Mouse (Mus musculus): ENCODE data around the gene Scyl3.

Scyl3 gene

GRCm38 (mm10) chr1:163958036-163958435 lies 29.1 kb downstream of the Scyl3 start:
- no peak for DNase-seq (ENCODE audit: low spot score)

GRCm38 (mm10) chr1:163964008-163964689 lies 35.2 kb downstream of the Scyl3 start:
- no peak for DNase-seq (ENCODE audit: low spot score)

GRCm38 (mm10) chr1:163974471-163974870 lies 45.6 kb downstream of the Scyl3 start:
- no peak for DNase-seq (ENCODE audit: low spot score)

- DNase-seq (ENCODE audit: low spot score) = no peak
These were observed 46.2 kb downstream of the Scyl3 start for GRCm38 (mm10) chr1:163975088-163975487.

- no peak for DNase-seq (ENCODE audit: low spot score)
These were observed 47.6 kb downstream of the Scyl3 start for GRCm38 (mm10) chr1:163976515-163976914.

GRCm38 (mm10) chr1:163992371-163992770 lies 63.5 kb downstream of the Scyl3 start:
- no peak for DNase-seq (ENCODE audit: low spot score)

- no peak for DNase-seq (ENCODE audit: low spot score)
These were observed 65.3 kb downstream of the Scyl3 start for GRCm38 (mm10) chr1:163994173-163994720.

GRCm38 (mm10) chr1:163994721-163995608 lies 66.1 kb downstream of the Scyl3 start, which contains the start of the genes BC055324 and Mettl18:
TSS of gene BC055324 (minus strand) at chr1:163994796.
TSS of gene Mettl18 (plus strand) at chr1:163994889.
- peak; percentile 96 for DNase-seq (ENCODE audit: low spot score)

- no peak for DNase-seq (ENCODE audit: low spot score)
These were observed 66.7 kb downstream of the Scyl3 start for GRCm38 (mm10) chr1:163995609-163995913.

- no peak for DNase-seq (ENCODE audit: low spot score)
These were observed 73.0 kb downstream of the Scyl3 start for GRCm38 (mm10) chr1:164001831-164002452.

- no peak for DNase-seq (ENCODE audit: low spot score)
These were observed 75.4 kb downstream of the Scyl3 start for GRCm38 (mm10) chr1:164004311-164004710.
